Mouse (Mus musculus): ENCODE data around the gene Satb1.
A peak's percentile ranks its signal among the peaks of the same experiment; 100 is the strongest.

The Satb1 gene

GRCm38 (mm10) chr17:51813784-51814120, 19.3 kb downstream of the Satb1 start:
- no peak for DNase-seq

- peak; percentile 64 for DNase-seq
Measured at GRCm38 (mm10) chr17:51812942-51813783, 19.9 kb downstream of the Satb1 start.

- peak; percentile 27 for DNase-seq
Measured at GRCm38 (mm10) chr17:51812261-51812941, 20.7 kb downstream of the Satb1 start.

- no peak for DNase-seq
Measured at GRCm38 (mm10) chr17:51811911-51812260, 21.2 kb downstream of the Satb1 start.

GRCm38 (mm10) chr17:51811086-51811868, 21.8 kb downstream of the Satb1 start:
- peak; percentile 74 for DNase-seq

GRCm38 (mm10) chr17:51807429-51807828, 25.7 kb downstream of the Satb1 start:
- no peak for DNase-seq

GRCm38 (mm10) chr17:51806124-51806960, 26.7 kb downstream of the Satb1 start:
- no peak for DNase-seq

- no peak for DNase-seq
Measured at GRCm38 (mm10) chr17:51800208-51800607, 32.9 kb downstream of the Satb1 start.

- no peak for DNase-seq
Measured at GRCm38 (mm10) chr17:51796459-51796858, 36.6 kb downstream of the Satb1 start.

GRCm38 (mm10) chr17:51791226-51791625, 41.9 kb downstream of the Satb1 start:
- DNase-seq, result no peak

- DNase-seq, result no peak
Measured at GRCm38 (mm10) chr17:51790387-51791060, 42.6 kb downstream of the Satb1 start.

GRCm38 (mm10) chr17:51789777-51790176, 43.3 kb downstream of the Satb1 start:
- no peak for DNase-seq

- no peak for DNase-seq
Measured at GRCm38 (mm10) chr17:51789098-51789497, 44.0 kb downstream of the Satb1 start.

GRCm38 (mm10) chr17:51787955-51788354, 45.1 kb downstream of the Satb1 start:
- no peak for DNase-seq

- DNase-seq, result no peak
Measured at GRCm38 (mm10) chr17:51786050-51786449, 47.0 kb downstream of the Satb1 start.

GRCm38 (mm10) chr17:51784935-51785334, 48.2 kb downstream of the Satb1 start:
- DNase-seq, result no peak

- no peak for DNase-seq
Measured at GRCm38 (mm10) chr17:51783591-51784279, 49.4 kb downstream of the Satb1 start.

GRCm38 (mm10) chr17:51780036-51780435, 53.1 kb downstream of the Satb1 start:
- DNase-seq, result no peak

- no peak for DNase-seq
Measured at GRCm38 (mm10) chr17:51778961-51779360, 54.1 kb downstream of the Satb1 start.

GRCm38 (mm10) chr17:51777813-51778212, 55.3 kb downstream of the Satb1 start:
- DNase-seq, result peak; percentile 44
